Mouse (Mus musculus) liver, postnatal 0 days (tissue): ENCODE data around the gene Slc37a4. TPM values are rescaled to one million over a fixed set of nuclear protein-coding genes. Genes with fewer than 3 reads are reported as not detected.
A peak's percentile ranks its signal among the peaks of the same experiment; 100 is the strongest.

Experiments used
- ATAC-seq: fragments of 200-750 bp; cut with Nextera tagmentation; 2 replicates; pipeline ENCODE4 v1.8.0; 2017; ENCODE audit warnings: mild to moderate bottlenecking, moderate library complexity
- DNase-seq: peaks from one replicate; pipeline ENCODE4 v3.0.0-alpha.2; 2016
- H3K27ac ChIP-seq: fragments of 300-500 bp; sonication (generic); 2 replicates; pipeline ENCODE4 v1.5.1; 2014; ENCODE audit warnings: antibody characterized with exemption, moderate library complexity, mild to moderate bottlenecking, low read depth
- H3K27me3 ChIP-seq: fragments of 300-500 bp; sonication (generic); 2 replicates; pipeline ENCODE4 v1.6.1; 2014; ENCODE audit warnings: low read length, control low read depth, mixed read lengths; ENCODE audit not compliant: insufficient read depth
- H3K36me3 ChIP-seq: fragments of 300-500 bp; sonication (generic); replicated peaks from 2 replicates; pipeline ENCODE4 v1.6.1; 2014; ENCODE audit warnings: mild to moderate bottlenecking, control low read depth, low read length, moderate library complexity, mixed read lengths; ENCODE audit not compliant: insufficient read depth
- H3K4me1 ChIP-seq: fragments of 300-500 bp; sonication (generic); 2 replicates; pipeline ENCODE4 v1.6.1; 2014; ENCODE audit warnings: antibody characterized with exemption, mild to moderate bottlenecking, control low read depth; ENCODE audit not compliant: insufficient read depth
- H3K4me2 ChIP-seq: fragments of 300-500 bp; sonication (generic); 2 replicates; pipeline ENCODE4 v1.6.1; 2014; ENCODE audit warnings: low read depth, mild to moderate bottlenecking, low read length, moderate library complexity, mixed read lengths
- H3K4me3 ChIP-seq: fragments of 300-500 bp; sonication (generic); 2 replicates; pipeline ENCODE4 v1.5.1; 2014; ENCODE audit warnings: low read depth, low read length
- H3K9ac ChIP-seq: fragments of 300-500 bp; sonication (generic); replicated peaks from 2 replicates; pipeline ENCODE4 v1.6.1; 2014; ENCODE audit warnings: mild to moderate bottlenecking, moderate library complexity
- H3K9me3 ChIP-seq: fragments of 300-500 bp; sonication (generic); 2 replicates; pipeline ENCODE4 v1.6.1; 2016; ENCODE audit warnings: mild to moderate bottlenecking, control low read depth, low read length, mixed read lengths
- CTCF ChIP-seq: sonication (generic); IDR thresholded peaks from 2 replicates; pipeline ENCODE4 v1.5.1; 2016; ENCODE audit warnings: antibody characterized with exemption, low read depth
- EP300 ChIP-seq: IDR thresholded peaks from 2 replicates; pipeline ENCODE4 v1.6.1; 2016; ENCODE audit warnings: antibody characterized with exemption, low read depth, mild to moderate bottlenecking
- WGBS: fragments of 180-500 bp; shearing (Covaris S2); extraction: QIAGEN DNeasy Blood & Tissue Kit; methylation state at CpG from one replicate; pipeline ENCODE4 v1.1.7; 2014; ENCODE audit not compliant: insufficient replicate concordance; 5-methylcytosine and 5-hydroxymethylcytosine counted together
- polyA plus RNA-seq: library from polyadenylated mRNA; unstranded; fragments of >200 nt; fragmentation: Nextera tagmentation; extraction: Ambion mirVana; gene quantifications from 2 replicates; pipeline ENCODE4 v1.2.1, GENCODE M21; 2015

The Slc37a4 gene
- polyA plus RNA-seq, 1 experiment from 2014 or later = 188 TPM

- peaks cover 16% of the 10 kb centered on the region for H3K4me1 ChIP-seq
- no peak overlapping the region for H3K27ac ChIP-seq
- WGBS = 86% methylated on average over 2 of the region's 2 CpGs
- no peak overlapping the region for H3K9ac ChIP-seq
- H3K9me3 ChIP-seq = no peaks in the 10 kb centered on the region
- ATAC-seq (no peak), DNase-seq (no peak)
- H3K27me3 ChIP-seq = no peaks in the 10 kb centered on the region
- peaks cover 58% of the 10 kb centered on the region for H3K36me3 ChIP-seq
- TF ChIP-seq EP300 = no peak
- no peak for TF ChIP-seq CTCF
- no peak overlapping the region for H3K4me2 ChIP-seq
- H3K4me3 ChIP-seq = no peak overlapping the region
Measured at GRCm38 (mm10) chr9:44410647-44411336, 14.1 kb downstream of the Slc37a4 start.

GRCm38 (mm10) chr9:44411601-44412130 lies 15.0 kb downstream of the Slc37a4 start:
- Histone ChIP-seq H3K9ac (no peak overlapping the region), H3K36me3 (peaks cover 61% of the 10 kb centered on the region), H3K4me1 (peaks cover 10% of the 10 kb centered on the region; the same call in 1 of the 2 replicates), H3K27ac (peak overlapping the region; percentile 1; the same call in 1 of the 2 replicates), H3K9me3 (no peaks in the 10 kb centered on the region), H3K4me2 (no peak overlapping the region), H3K27me3 (no peaks in the 10 kb centered on the region), H3K4me3 (no peak overlapping the region)
- TF ChIP-seq EP300 (no peak), CTCF (no peak)
- 91% methylated on average over 1 of the region's 1 CpGs for WGBS
- no peak for ATAC-seq
- DNase-seq = no peak

- Histone ChIP-seq H3K36me3 (peaks cover 61% of the 10 kb centered on the region), H3K27ac (peak overlapping the region; percentile 1; the same call in 1 of the 2 replicates), H3K4me1 (peaks cover 14% of the 10 kb centered on the region), H3K4me3 (no peak overlapping the region), H3K27me3 (no peaks in the 10 kb centered on the region), H3K9ac (no peak overlapping the region), H3K9me3 (no peaks in the 10 kb centered on the region), H3K4me2 (no peak overlapping the region)
- WGBS = 42% methylated on average over 4 of the region's 4 CpGs
- DNase-seq (no peak), ATAC-seq (no peak)
- TF ChIP-seq EP300 = no peak
- no peak for TF ChIP-seq CTCF
Measured at GRCm38 (mm10) chr9:44412306-44412705, 15.7 kb downstream of the Slc37a4 start.

GRCm38 (mm10) chr9:44412781-44413180 lies 16.1 kb downstream of the Slc37a4 start:
- 68% methylated on average over 2 of the region's 2 CpGs for WGBS
- DNase-seq = no peak
- H3K4me3 ChIP-seq = no peak overlapping the region
- no peak overlapping the region for H3K9ac ChIP-seq
- no peak for ATAC-seq
- H3K27me3 ChIP-seq = no peaks in the 10 kb centered on the region
- 0 out of 2 replicates have a peak overlapping the region, but pooled peaks have one; percentile 1 for H3K27ac ChIP-seq
- peaks cover 16% of the 10 kb centered on the region for H3K4me1 ChIP-seq
- H3K4me2 ChIP-seq = no peak overlapping the region
- no peak for TF ChIP-seq CTCF
- TF ChIP-seq EP300 = no peak
- H3K9me3 ChIP-seq = no peaks in the 10 kb centered on the region
- H3K36me3 ChIP-seq = peaks cover 61% of the 10 kb centered on the region

- H3K27ac ChIP-seq = peak overlapping the region; percentile 75
- TF ChIP-seq CTCF = no peak
- no peak for TF ChIP-seq EP300
- H3K27me3 ChIP-seq = no peaks in the 10 kb centered on the region
- ATAC-seq (peak; percentile 74), DNase-seq (no peak)
- H3K36me3 ChIP-seq = peaks cover 30% of the 10 kb centered on the region
- H3K9me3 ChIP-seq = no peaks in the 10 kb centered on the region
- H3K4me1 ChIP-seq = peaks cover 10% of the 10 kb centered on the region
- WGBS = 4% methylated on average over 26 of the region's 26 CpGs
- peak overlapping the region; percentile 80 for H3K9ac ChIP-seq
- H3K4me3 ChIP-seq = peak overlapping the region; percentile 72
- peak overlapping the region; percentile 95 for H3K4me2 ChIP-seq
Measured at GRCm38 (mm10) chr9:44417156-44417891, 20.7 kb downstream of the Slc37a4 start.

GRCm38 (mm10) chr9:44417892-44418363 lies 21.3 kb downstream of the Slc37a4 start:
- TF ChIP-seq EP300 (0 out of 2 replicates have a peak, but pooled peaks have one; percentile 33), CTCF (peak; percentile 90)
- WGBS = under 1% methylated on average over 38 of the region's 38 CpGs
- Histone ChIP-seq H3K27me3 (no peaks in the 10 kb centered on the region), H3K4me2 (peak overlapping the region; percentile 95), H3K9ac (peak overlapping the region; percentile 80), H3K4me1 (peaks cover 10% of the 10 kb centered on the region), H3K9me3 (no peaks in the 10 kb centered on the region), H3K27ac (peak overlapping the region; percentile 75), H3K36me3 (peaks cover 24% of the 10 kb centered on the region), H3K4me3 (peak overlapping the region; percentile 72)
- peak; percentile 98 for ATAC-seq
- peak; percentile 96 for DNase-seq
